Mouse (Mus musculus): ENCODE data around the gene Tmem190.
"Not testable (repeated sequence)": the region's sequence is repeated elsewhere in the genome, so short reads cannot be mapped to it uniquely, and the experiment has no call there.

The Tmem190 gene

GRCm38 (mm10) chr7:4776131-4776530 lies 6.6 kb upstream of the Tmem190 start:
- DNase-seq (ENCODE audit: low read depth), result no peak

GRCm38 (mm10) chr7:4776861-4777830 lies 5.6 kb upstream of the Tmem190 start:
- no peak for DNase-seq (ENCODE audit: low read depth)

DNA sequence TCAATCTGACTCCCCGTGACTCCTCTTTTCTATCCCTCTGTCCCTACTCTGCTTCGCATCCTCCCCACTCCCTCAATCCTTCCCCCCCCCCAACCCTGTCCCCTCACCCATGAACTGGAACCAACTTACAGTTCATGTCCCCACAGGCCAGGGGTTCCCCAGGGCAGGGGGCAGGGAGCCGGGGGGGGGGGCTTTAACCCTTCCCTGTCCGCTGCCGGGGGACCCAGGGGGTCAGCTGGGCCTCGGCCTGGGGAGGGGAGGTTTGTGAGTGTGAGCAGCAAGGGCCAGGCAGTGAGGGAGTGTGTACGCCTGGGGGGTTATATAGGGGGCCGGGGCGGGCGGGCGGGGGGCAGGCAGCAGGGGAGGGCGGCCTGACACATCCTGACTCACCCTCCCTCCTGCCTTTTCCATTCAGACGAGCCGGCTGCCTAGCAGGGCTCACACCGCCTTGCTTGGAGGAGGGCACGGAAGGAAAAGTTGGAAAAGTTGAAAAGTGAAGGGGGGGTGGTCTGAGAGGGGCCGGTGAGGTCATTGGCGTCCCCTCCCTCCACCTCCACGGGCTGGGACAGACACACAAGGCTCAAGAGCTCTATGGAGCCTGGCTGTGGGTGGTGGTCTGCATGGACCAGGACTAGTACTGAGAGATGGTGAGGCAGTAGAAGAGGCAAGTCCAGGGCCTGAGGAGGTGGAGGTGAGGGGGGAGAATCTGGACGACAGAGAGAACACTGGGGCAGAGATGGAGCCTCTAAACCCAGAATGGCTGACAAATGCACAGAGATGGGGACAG lies 4.7 kb upstream of the Tmem190 start:
- no peak for DNase-seq (ENCODE audit: low read depth)

DNA sequence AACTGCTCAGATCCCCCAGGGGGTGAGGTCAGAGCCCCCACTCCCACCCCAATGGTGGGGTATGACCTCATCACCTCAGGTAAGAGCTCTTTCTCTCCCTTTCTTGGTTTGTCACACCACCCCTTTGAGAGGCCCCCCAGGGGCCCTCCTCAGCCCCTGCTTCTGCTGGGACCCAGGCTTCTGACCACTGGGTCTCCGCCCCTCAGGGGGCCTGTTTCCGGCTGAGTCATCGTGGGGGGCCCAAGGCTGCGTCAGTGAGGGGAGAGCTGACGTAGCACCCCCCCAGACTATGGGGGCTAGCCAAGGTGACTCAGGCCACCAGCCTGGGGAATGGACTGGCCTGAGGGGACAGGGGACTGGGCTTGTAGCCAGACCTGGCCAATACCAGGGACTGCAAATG lies 2.8 kb upstream of the Tmem190 start:
- DNase-seq (ENCODE audit: low read depth), result no peak

DNA sequence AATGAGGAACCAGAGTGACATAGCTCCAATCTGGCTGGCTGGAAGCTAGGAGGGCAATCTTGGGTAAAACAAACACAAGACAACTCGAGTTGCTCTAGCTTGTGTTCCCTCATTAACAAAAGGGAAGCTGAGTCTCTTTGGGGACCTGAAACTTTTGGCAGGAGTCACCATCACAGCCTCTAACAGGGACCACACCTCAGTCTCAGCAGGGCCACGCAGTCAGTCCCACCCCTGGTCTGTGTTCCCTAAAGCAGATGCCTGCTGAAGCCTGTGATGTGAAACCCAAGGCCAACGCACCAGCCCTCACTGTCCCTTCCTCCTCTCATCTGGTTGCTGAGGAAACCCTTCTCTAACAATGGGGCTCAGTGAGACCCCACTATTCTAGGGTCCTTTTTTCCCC lies 607 bp upstream of the Tmem190 start:
- DNase-seq (ENCODE audit: low read depth), result no peak

DNA sequence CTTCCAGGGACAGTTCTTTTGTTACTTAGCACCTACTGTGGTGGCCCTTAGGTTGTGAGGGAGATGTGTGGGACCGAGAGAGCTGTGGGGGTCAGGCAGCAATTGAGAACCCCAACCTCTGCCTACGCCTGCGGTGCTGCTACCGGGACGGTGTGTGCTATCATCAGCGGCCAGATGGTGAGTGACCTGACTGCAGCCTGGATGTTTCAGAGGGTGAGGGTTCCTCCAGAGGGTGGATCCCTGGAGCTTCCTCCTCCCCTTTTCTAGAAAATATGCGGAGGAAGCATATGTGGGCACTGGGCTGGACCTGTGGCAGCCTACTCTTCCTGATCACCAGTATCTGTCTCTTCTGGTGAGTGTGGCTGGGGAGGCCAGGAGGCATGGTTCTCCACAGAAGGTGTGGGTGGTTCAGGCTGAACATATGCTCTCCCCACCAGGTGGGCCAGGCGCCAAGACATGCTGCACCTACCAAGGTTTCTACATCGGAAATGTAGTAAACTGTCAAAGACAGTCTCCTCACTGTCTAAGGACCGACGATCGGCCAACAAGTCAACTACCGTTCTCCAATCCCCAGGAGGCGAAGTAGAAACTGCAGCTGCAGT lies 1.0 kb downstream of the Tmem190 start:
- no peak for DNase-seq (ENCODE audit: low read depth)

DNA sequence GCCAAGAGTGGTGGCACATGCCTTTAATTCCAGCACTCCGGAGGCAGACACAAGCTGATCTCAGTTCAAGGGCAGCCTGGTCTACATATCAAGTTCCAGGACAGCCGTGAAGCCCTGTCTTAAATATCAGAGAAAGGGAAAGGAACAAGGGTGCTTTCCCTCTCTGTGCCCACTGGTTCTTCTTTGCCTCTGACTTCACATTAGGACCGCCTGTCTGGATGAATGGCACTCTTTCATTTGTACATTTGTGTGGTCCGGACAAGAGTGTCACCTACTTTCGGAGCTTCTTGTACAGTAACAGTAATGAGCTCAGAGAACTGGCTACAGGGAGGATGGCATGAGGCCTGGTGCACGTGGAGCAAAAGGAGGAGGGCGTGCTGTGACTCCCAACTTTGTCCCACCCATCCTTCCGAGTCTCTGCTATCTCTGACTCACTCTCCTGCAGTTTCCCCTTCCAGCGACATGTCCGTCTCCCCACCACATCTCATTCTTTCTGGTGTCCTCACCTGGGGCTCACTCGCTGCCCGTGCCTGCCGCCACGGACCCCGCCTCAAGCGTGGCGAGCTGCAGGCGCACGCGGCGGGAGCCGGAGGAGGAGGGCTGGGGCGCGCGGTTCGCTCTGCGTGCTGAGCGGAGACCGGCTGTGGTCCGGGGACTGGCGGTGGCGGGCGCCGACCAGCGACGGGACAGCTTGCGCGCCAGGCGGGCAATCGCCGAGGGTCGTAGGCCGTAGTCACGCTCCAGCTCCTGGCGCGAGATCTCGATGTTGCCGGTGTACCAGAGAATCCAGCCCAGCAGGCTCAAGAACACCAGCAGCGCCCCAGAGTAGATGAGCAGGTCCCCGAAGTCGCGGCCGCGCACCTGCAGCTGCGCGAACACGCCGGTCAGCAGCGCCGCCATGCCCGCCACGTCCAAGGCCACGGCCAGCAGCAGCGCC lies 6.0 kb downstream of the Tmem190 start:
- no peak for DNase-seq (ENCODE audit: low read depth)

DNA sequence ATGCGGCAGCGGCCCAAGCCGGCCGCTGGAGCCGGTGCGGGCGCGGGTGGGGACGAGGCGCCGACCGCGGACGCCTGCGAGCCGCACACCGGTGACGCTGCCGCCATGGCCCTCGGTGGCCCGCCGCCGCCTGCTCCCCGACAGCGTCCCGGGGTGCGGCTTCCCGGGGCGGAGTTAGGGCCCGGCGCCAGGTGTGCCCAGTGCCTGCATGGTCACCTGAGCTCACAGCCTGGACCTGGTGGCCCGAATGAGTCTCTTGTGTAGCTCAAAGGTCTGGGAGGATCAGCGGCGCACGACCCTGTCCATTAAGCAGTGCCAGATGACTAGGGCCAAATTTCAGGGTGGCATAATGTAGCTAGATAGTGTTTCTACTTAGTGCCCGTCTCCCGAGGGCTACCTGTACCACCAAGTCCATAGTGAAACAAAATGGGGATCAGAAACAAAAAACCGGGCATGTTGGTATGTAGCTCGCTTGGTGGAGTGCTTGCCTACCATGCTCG lies 6.7 kb downstream of the Tmem190 start, which contains the start of gene Tmem238:
Tmem238 (minus strand) TSS at position 221 of the 500 bp plus-strand sequence.
- DNase-seq (ENCODE audit: low read depth), result no peak

- DNase-seq (ENCODE audit: low read depth), result peak; percentile 96
These were observed 9.8 kb downstream of the Tmem190 start, which contains the start of gene Rpl28 for GRCm38 (mm10) chr7:4792278-4793212. TSS of gene Rpl28 (plus strand) at chr7:4792874.

DNA sequence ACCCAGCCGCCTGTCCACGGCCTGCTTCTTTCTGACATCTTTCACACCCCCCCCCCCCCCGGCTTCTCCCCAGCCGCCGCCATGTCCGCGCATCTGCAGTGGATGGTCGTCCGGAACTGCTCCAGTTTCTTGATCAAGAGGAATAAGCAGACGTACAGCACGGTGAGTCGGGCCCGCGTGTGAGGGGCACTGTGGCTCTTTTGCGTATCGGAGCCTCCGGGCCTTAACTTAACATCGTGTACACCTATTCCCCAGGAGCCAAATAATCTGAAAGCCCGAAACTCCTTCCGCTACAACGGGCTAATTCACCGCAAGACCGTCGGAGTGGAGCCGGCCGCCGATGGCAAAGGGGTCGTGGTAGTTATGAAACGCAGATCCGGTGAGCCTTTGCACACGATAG lies 10.5 kb downstream of the Tmem190 start:
- DNase-seq (ENCODE audit: low read depth), result not testable (repeated sequence)

DNA sequence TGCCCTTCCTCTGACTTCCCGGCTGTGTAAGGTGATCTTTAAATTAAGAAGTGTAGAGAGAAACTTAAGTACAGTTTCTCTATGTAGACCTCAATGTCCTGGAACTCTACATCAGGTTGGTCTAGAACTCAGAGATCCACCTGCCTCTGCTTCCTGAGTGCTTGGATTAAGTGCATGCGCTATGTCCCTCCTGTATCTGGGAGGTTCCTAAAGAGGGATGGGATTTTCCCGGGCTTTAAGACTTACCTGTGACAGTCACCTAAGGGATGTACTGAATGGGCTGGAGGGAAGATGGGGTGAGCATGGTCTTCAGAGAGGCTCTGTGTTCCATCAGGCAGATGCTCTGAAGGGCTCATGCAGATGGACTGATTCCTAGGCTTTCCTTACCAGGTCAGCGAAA lies 10.9 kb downstream of the Tmem190 start:
- no peak for DNase-seq (ENCODE audit: low read depth)

- DNase-seq (ENCODE audit: low read depth), result no peak
These were observed 12.0 kb downstream of the Tmem190 start for GRCm38 (mm10) chr7:4794631-4795168.

- no peak for DNase-seq (ENCODE audit: low read depth)
These were observed 13.2 kb downstream of the Tmem190 start for GRCm38 (mm10) chr7:4795767-4796433.

GRCm38 (mm10) chr7:4802247-4802646 lies 19.5 kb downstream of the Tmem190 start:
- DNase-seq (ENCODE audit: low read depth), result no peak

- peak; percentile 77 for DNase-seq (ENCODE audit: low read depth)
These were observed 24.0 kb downstream of the Tmem190 start for GRCm38 (mm10) chr7:4806716-4807115.

DNA sequence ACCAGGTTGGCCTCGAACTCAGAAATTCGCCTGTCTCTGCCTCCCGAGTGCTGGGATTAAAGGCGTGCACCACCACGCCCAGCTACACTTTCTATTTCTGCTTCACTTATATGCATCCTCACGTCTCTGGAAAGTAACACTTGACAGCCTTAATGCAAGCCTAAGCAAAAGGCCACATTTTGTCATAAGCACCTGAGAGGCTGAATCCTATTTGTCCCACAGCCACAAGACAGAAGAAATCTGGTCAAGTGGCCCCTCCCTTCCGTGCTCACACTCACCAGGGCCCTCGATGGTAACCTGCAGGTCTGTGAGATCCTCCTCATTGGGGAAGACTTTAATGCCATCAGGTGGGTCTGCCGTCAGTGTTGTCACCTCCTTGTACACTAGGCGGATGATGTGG lies 28.4 kb downstream of the Tmem190 start:
- DNase-seq (ENCODE audit: low read depth), result not testable (repeated sequence)

GRCm38 (mm10) chr7:4811842-4812302 lies 29.1 kb downstream of the Tmem190 start:
- no peak for DNase-seq (ENCODE audit: low read depth)

DNA sequence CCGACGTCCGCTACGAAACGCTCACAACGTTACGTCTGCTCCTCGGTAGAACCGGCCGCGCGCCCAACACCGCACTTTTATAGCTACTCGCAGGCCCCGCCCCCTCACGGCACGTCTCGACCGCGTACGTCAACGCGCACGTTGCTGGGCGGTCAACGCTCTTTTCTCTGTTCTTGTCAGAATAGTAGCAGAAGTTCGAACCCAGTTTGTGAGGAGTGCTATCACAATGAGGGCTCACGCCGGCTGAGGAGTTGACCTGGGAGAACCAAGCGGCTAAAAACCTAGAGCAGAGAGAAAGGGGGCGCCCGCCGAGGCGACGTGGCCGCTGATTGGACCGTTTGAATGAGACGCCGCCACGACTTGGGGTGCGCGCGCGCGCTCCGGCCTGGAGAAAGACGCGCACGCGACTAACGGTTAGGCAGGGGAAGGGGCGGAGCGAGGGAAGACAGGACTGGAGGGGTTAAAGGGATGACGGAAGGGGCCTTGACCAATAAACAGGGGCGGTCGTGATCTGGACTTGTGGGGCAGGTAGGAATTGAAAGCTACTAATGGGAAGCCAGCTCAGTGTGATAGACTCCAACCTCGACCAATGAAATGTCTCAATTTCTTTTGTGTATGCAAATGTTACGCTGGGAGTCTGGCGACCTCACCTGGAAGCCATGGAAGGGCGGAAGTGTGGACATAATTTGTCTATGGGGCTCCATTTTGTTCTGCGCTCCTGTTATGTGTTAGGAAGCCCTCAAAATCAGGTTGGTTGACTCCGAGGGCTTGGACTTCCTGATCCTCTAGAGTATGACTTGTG lies 29.8 kb downstream of the Tmem190 start, which contains the start of gene Ube2s:
Ube2s (minus strand) TSS at position 288 of the 802 bp plus-strand sequence.
- DNase-seq (ENCODE audit: low read depth), result peak; percentile 99

Data from c-Kit-positive CD71-positive TER-119-negative erythroid progenitor cells, embryonic 14.5 days (primary cell).